Mouse (Mus musculus): ENCODE measurements around the gene Cavin4. TPM values are rescaled to one million over a fixed set of nuclear protein-coding genes. Genes with fewer than 3 reads are reported as not detected.
"Not testable (repeated sequence)": the region's sequence is repeated elsewhere in the genome, so short reads cannot be mapped to it uniquely, and the experiment has no call there.

Gene Cavin4
- polyA plus RNA-seq, 1 experiment = not detected

- H3K4me3 ChIP-seq (replicated peaks; ENCODE audit: control insufficient read depth, low read depth, low read length) = no peak overlapping the region
Measured at GRCm38 (mm10) chr4:48677276-48677675, 14.0 kb downstream of the Cavin4 start.

GRCm38 (mm10) chr4:48677812-48678211 lies 14.5 kb downstream of the Cavin4 start:
- 83% methylated on average over 2 of the region's 2 CpGs for WGBS
- TF ChIP-seq CTCF (IDR thresholded peaks at IDR 0.05; ENCODE audit: control insufficient read depth, insufficient read depth, low read length) (no peak), POLR2A (IDR thresholded peaks at IDR 0.05; ENCODE audit: borderline replicate concordance, control insufficient read depth, low read depth, low read length) (no peak)
- Histone ChIP-seq H3K27ac (ENCODE audit: control insufficient read depth, insufficient read depth, low read depth, low read length, poor library complexity) (no peak overlapping the region), H3K4me1 (ENCODE audit: control insufficient read depth, insufficient read depth, low read length) (no peaks in the 10 kb centered on the region), H3K4me3 (replicated peaks; ENCODE audit: control insufficient read depth, low read depth, low read length) (no peak overlapping the region)

More at GRCm38 (mm10) chr4:48677276-48677675, 14.0 kb downstream of the Cavin4 start:
- H3K27ac ChIP-seq (ENCODE audit: control insufficient read depth, insufficient read depth, low read depth, low read length, poor library complexity) = no peak overlapping the region
- H3K4me1 ChIP-seq (ENCODE audit: control insufficient read depth, insufficient read depth, low read length) = no peaks in the 10 kb centered on the region
- 85% methylated on average over 8 of the region's 8 CpGs for WGBS
- TF ChIP-seq CTCF (IDR thresholded peaks at IDR 0.05; ENCODE audit: control insufficient read depth, insufficient read depth, low read length) (no peak), POLR2A (IDR thresholded peaks at IDR 0.05; ENCODE audit: borderline replicate concordance, control insufficient read depth, low read depth, low read length) (no peak)

GRCm38 (mm10) chr4:48678793-48679192 lies 15.5 kb downstream of the Cavin4 start:
- no peaks in the 10 kb centered on the region for H3K4me1 ChIP-seq (ENCODE audit: control insufficient read depth, insufficient read depth, low read length)
- TF ChIP-seq CTCF (IDR thresholded peaks at IDR 0.05; ENCODE audit: control insufficient read depth, insufficient read depth, low read length) (no peak), POLR2A (IDR thresholded peaks at IDR 0.05; ENCODE audit: borderline replicate concordance, control insufficient read depth, low read depth, low read length) (no peak)
- WGBS = 92% methylated on average over 9 of the region's 9 CpGs
- no peak overlapping the region for H3K27ac ChIP-seq (ENCODE audit: control insufficient read depth, insufficient read depth, low read depth, low read length, poor library complexity)
- no peak overlapping the region for H3K4me3 ChIP-seq (replicated peaks; ENCODE audit: control insufficient read depth, low read depth, low read length)

GRCm38 (mm10) chr4:48679728-48680127 lies 16.4 kb downstream of the Cavin4 start:
- not testable (repeated sequence) for H3K4me1 ChIP-seq (ENCODE audit: control insufficient read depth, insufficient read depth, low read length); H3K27ac ChIP-seq (ENCODE audit: control insufficient read depth, insufficient read depth, low read depth, low read length, poor library complexity); H3K4me3 ChIP-seq (replicated peaks; ENCODE audit: control insufficient read depth, low read depth, low read length)
- WGBS = 71% methylated on average over 5 of the region's 6 CpGs

GRCm38 (mm10) chr4:48680214-48680613 lies 16.9 kb downstream of the Cavin4 start:
- 75% methylated on average over 7 of the region's 7 CpGs for WGBS
- no peaks in the 10 kb centered on the region for H3K4me1 ChIP-seq (ENCODE audit: control insufficient read depth, insufficient read depth, low read length)
- H3K27ac ChIP-seq (ENCODE audit: control insufficient read depth, insufficient read depth, low read depth, low read length, poor library complexity) = no peak overlapping the region
- TF ChIP-seq CTCF (IDR thresholded peaks at IDR 0.05; ENCODE audit: control insufficient read depth, insufficient read depth, low read length) (no peak), POLR2A (IDR thresholded peaks at IDR 0.05; ENCODE audit: borderline replicate concordance, control insufficient read depth, low read depth, low read length) (no peak)
- H3K4me3 ChIP-seq (replicated peaks; ENCODE audit: control insufficient read depth, low read depth, low read length) = no peak overlapping the region

GRCm38 (mm10) chr4:48680648-48681343 lies 17.5 kb downstream of the Cavin4 start:
- Histone ChIP-seq H3K27ac (ENCODE audit: control insufficient read depth, insufficient read depth, low read depth, low read length, poor library complexity) (no peak overlapping the region), H3K4me1 (ENCODE audit: control insufficient read depth, insufficient read depth, low read length) (no peaks in the 10 kb centered on the region), H3K4me3 (replicated peaks; ENCODE audit: control insufficient read depth, low read depth, low read length) (no peak overlapping the region)
- TF ChIP-seq POLR2A (IDR thresholded peaks at IDR 0.05; ENCODE audit: borderline replicate concordance, control insufficient read depth, low read depth, low read length) (no peak), CTCF (IDR thresholded peaks at IDR 0.05; ENCODE audit: control insufficient read depth, insufficient read depth, low read length) (peak; percentile 29)
- 41% methylated on average over 10 of the region's 11 CpGs for WGBS

- 81% methylated on average over 8 of the region's 8 CpGs for WGBS
- Histone ChIP-seq H3K4me1 (ENCODE audit: control insufficient read depth, insufficient read depth, low read length) (no peaks in the 10 kb centered on the region), H3K4me3 (replicated peaks; ENCODE audit: control insufficient read depth, low read depth, low read length) (no peak overlapping the region), H3K27ac (ENCODE audit: control insufficient read depth, insufficient read depth, low read depth, low read length, poor library complexity) (no peak overlapping the region)
- TF ChIP-seq CTCF (IDR thresholded peaks at IDR 0.05; ENCODE audit: control insufficient read depth, insufficient read depth, low read length) = no peak
- TF ChIP-seq POLR2A (IDR thresholded peaks at IDR 0.05; ENCODE audit: borderline replicate concordance, control insufficient read depth, low read depth, low read length) = no peak
Measured at GRCm38 (mm10) chr4:48683126-48683525, 19.8 kb downstream of the Cavin4 start.

GRCm38 (mm10) chr4:48683633-48684209 lies 20.4 kb downstream of the Cavin4 start:
- not testable (repeated sequence) for H3K4me3 ChIP-seq (replicated peaks; ENCODE audit: control insufficient read depth, low read depth, low read length); H3K4me1 ChIP-seq (ENCODE audit: control insufficient read depth, insufficient read depth, low read length); H3K27ac ChIP-seq (ENCODE audit: control insufficient read depth, insufficient read depth, low read depth, low read length, poor library complexity)
- WGBS = 91% methylated on average over 19 of the region's 21 CpGs
